In genomic region chr16:47080330-47080729, GRCm38 (mm10) we compare ENCODE assay signal across 12 mouse cellular contexts.
"Had no signal": no experiment of that assay in that cellular context is flagged by ENCODE, and none has a peak within 500 bp of the region (broad histone marks: within the 10 kb centered on the region; RNA-seq: fewer than 3 reads in every experiment).

No protein-coding gene starts in this region.

- H3K4me2 ChIP-seq: limb, embryonic 13.5 days; midbrain, embryonic 13.5 days; neural tube, embryonic 12.5 days had no signal

- H3K9ac ChIP-seq: limb, embryonic 13.5 days; liver, embryonic 14.5 days; midbrain, embryonic 13.5 days; neural tube, embryonic 12.5 days had no signal

- H3K9me3 ChIP-seq: limb, embryonic 13.5 days; midbrain, embryonic 13.5 days; neural tube, embryonic 12.5 days had no signal

- H3K36me3 ChIP-seq: limb, embryonic 13.5 days; midbrain, embryonic 13.5 days; neural tube, embryonic 12.5 days had no signal

- H3K4me1 ChIP-seq: limb, embryonic 13.5 days; midbrain, embryonic 13.5 days; neural tube, embryonic 12.5 days had no signal

- H3K27ac ChIP-seq: kidney, postnatal 0 days; layer of hippocampus, adult 2 months; limb, embryonic 13.5 days; liver, embryonic 14.5 days; midbrain, embryonic 13.5 days; neural tube, embryonic 12.5 days had no signal

- DNase-seq: kidney, adult 8-10 months; kidney, postnatal 4 days; left cerebral cortex, postnatal 4 days; lung, adult 18-20 months; thymus, postnatal 4 days had no signal

- ATAC-seq: midbrain, embryonic 13.5 days had no signal

- H3K4me3 ChIP-seq: layer of hippocampus, adult 2 months; limb, embryonic 13.5 days; midbrain, embryonic 13.5 days; myocyte; neural tube, embryonic 12.5 days had no signal

- H3K27me3 ChIP-seq: limb, embryonic 13.5 days; midbrain, embryonic 13.5 days; neural tube, embryonic 12.5 days had no signal
